Mouse (Mus musculus) neural tube, embryonic 11.5 days (tissue): ENCODE measurements around the gene Xkrx. TPM values are rescaled to one million over a fixed set of nuclear protein-coding genes. Genes with fewer than 3 reads are reported as not detected.

ENCODE experiments used
- ATAC-seq: fragments of 200-750 bp; cut with Nextera tagmentation; 2 replicates; pipeline ENCODE4 v1.8.0; 2017; ENCODE audit warnings: moderate number of reproducible peaks, mild to moderate bottlenecking, moderate TSS enrichment, moderate library complexity; ENCODE audit not compliant: insufficient read depth, low FRiP score, low TSS enrichment
- DNase-seq: peaks from one replicate; pipeline ENCODE4 v3.0.0-alpha.2; 2015; ENCODE audit warnings: low spot score
- H3K27ac ChIP-seq: fragments of 300-500 bp; sonication (generic); 2 replicates; pipeline ENCODE4 v1.5.1; 2014; ENCODE audit warnings: low read depth, mild to moderate bottlenecking, low read length
- H3K27me3 ChIP-seq: fragments of 300-500 bp; sonication (generic); 2 replicates; pipeline ENCODE4 v1.6.1; 2014; ENCODE audit warnings: mild to moderate bottlenecking, low read length, mixed read lengths; ENCODE audit not compliant: control insufficient read depth, insufficient read depth
- H3K36me3 ChIP-seq: fragments of 300-500 bp; sonication (generic); 2 replicates; pipeline ENCODE4 v1.6.1; 2014; ENCODE audit warnings: mild to moderate bottlenecking, low read length, moderate library complexity, mixed read lengths; ENCODE audit not compliant: control insufficient read depth, insufficient read depth
- H3K4me1 ChIP-seq: fragments of 300-500 bp; sonication (generic); 2 replicates; pipeline ENCODE4 v1.6.1; 2014; ENCODE audit warnings: low read length, mixed read lengths; ENCODE audit not compliant: control insufficient read depth, insufficient read depth
- H3K4me2 ChIP-seq: fragments of 300-500 bp; sonication (generic); 2 replicates; pipeline ENCODE4 v1.6.1; 2014; ENCODE audit warnings: low read depth, mild to moderate bottlenecking, moderate library complexity
- H3K4me3 ChIP-seq: fragments of 300-500 bp; sonication (generic); 2 replicates; pipeline ENCODE4 v1.5.1; 2014; ENCODE audit warnings: low read depth, low read length
- H3K9ac ChIP-seq: fragments of 300-500 bp; sonication (generic); 2 replicates; pipeline ENCODE4 v1.6.1; 2014; ENCODE audit warnings: mild to moderate bottlenecking, low read length
- H3K9me3 ChIP-seq: fragments of 300-500 bp; sonication (generic); 2 replicates; pipeline ENCODE4 v1.6.1; 2016; ENCODE audit warnings: low read length; ENCODE audit not compliant: control insufficient read depth
- WGBS: fragments of 180-500 bp; shearing (Covaris S2); extraction: QIAGEN DNeasy Blood & Tissue Kit; methylation state at CpG from one replicate; pipeline ENCODE4 v1.1.7; 2014; 5-methylcytosine and 5-hydroxymethylcytosine counted together
- polyA plus RNA-seq: library from polyadenylated mRNA; unstranded; fragments of >200 nt; fragmentation: Nextera tagmentation; extraction: Ambion mirVana; gene quantifications from 2 replicates; pipeline ENCODE4 v1.2.1, GENCODE M21; 2014

Gene Xkrx
- polyA plus RNA-seq, 1 experiment from 2014 or later = not detected

DNA sequence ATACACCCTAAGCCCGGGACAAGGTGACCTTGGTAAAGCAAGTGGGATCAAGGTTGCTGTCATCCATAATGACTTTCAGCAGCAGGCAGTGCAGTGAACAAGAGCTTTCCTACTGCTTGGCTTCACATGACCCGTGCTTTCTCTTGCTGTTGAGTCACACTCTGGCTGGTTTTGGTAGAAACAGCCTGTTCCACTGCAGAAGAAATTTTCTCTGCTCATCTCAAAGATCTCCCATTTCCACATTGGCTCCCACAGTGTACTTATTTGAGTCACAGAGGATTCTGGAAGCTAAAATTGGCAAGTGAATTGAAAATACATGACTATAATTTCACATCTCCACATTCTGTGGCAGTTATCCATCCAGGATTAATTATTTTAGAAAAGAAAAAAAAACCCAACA lies 59.2 kb downstream of the Xkrx start:
- DNase-seq (no peak), ATAC-seq (no peak)
- H3K4me2 ChIP-seq = no peak overlapping the region
- no peak overlapping the region for H3K27ac ChIP-seq
- H3K36me3 ChIP-seq = no peaks in the 10 kb centered on the region
- H3K9ac ChIP-seq = no peak overlapping the region
- H3K9me3 ChIP-seq = no peaks in the 10 kb centered on the region
- 79% methylated on average over 2 of the region's 2 CpGs for WGBS
- no peaks in the 10 kb centered on the region for H3K27me3 ChIP-seq
- H3K4me1 ChIP-seq = no peaks in the 10 kb centered on the region
- H3K4me3 ChIP-seq = no peak overlapping the region

Other genes with a start within 250 kb of the Xkrx start
- 1.7 and 2.5 TPM in 2 replicates for gene Sytl4, start 180.3 kb downstream of the Xkrx start, polyA plus RNA-seq
- gene Cstf2, start 102.9 kb downstream of the Xkrx start, polyA plus RNA-seq = 74.0 and 75.2 TPM in 2 replicates
- not detected in 2 replicates for gene Arl13a, start 25.4 kb upstream of the Xkrx start, polyA plus RNA-seq
- not detected in 2 replicates for gene Nox1, start 59.9 kb upstream of the Xkrx start, polyA plus RNA-seq
- 6.6 and 7.9 TPM in 2 replicates for gene Trmt2b, start 114.9 kb upstream of the Xkrx start, polyA plus RNA-seq
- gene Tmem35a, start 133.1 kb upstream of the Xkrx start, polyA plus RNA-seq = 20.4 and 24.0 TPM in 2 replicates
- 24.2 and 28.5 TPM in 2 replicates for gene Cenpi, start 146.0 kb upstream of the Xkrx start, polyA plus RNA-seq
- gene Drp2, start 242.5 kb upstream of the Xkrx start, polyA plus RNA-seq = 7.3 and 7.6 TPM in 2 replicates